Comparison of ENCODE assay signal across 22 mouse cellular contexts in genomic region chr17:8183815-8184214, GRCm38 (mm10). TPM values are rescaled to one million over a fixed set of nuclear protein-coding genes. Genes with fewer than 3 reads are reported as not detected.
DNase-seq lines count a peak whose midpoint lies in the region; ATAC-seq and TF ChIP-seq lines count a peak whose summit lies in the region.
"Had no signal": no experiment of that assay in that cellular context is flagged by ENCODE, and none has a peak within 500 bp of the region (broad histone marks: within the 10 kb centered on the region; RNA-seq: fewer than 3 reads in every experiment).

No protein-coding gene starts in this region.

- no peak overlapping the region for H3K4me3 ChIP-seq in kidney, embryonic 15.5 days (replicated peaks)
- no peak overlapping the region for H3K4me3 ChIP-seq in heart, embryonic 14.5 days (ENCODE audit: control insufficient read depth in 1 of 2, insufficient read depth in 1 of 2, low read depth in 1 of 2, low read length in 2 of 2)
- H3K4me3 ChIP-seq in heart, postnatal 0 days (ENCODE audit: low read depth, low read length), result no peak overlapping the region
- H3K4me3 ChIP-seq: embryonic facial prominence, embryonic 10.5 days; hindbrain, embryonic 12.5 days had no signal

- H3K4me2 ChIP-seq in kidney, embryonic 15.5 days, result no peak overlapping the region
- no peak overlapping the region for H3K4me2 ChIP-seq in heart, embryonic 14.5 days (ENCODE audit: low read length)
- no peak overlapping the region for H3K4me2 ChIP-seq in heart, postnatal 0 days (ENCODE audit: low read depth, low read length)
- H3K4me2 ChIP-seq: hindbrain, embryonic 12.5 days had no signal

- no peaks in the 10 kb centered on the region for H3K9me3 ChIP-seq in kidney, embryonic 15.5 days (replicated peaks)
- H3K9me3 ChIP-seq in heart, embryonic 14.5 days (ENCODE audit: control insufficient read depth, low read length), result no peaks in the 10 kb centered on the region
- no peaks in the 10 kb centered on the region for H3K9me3 ChIP-seq in heart, postnatal 0 days (replicated peaks; ENCODE audit: control insufficient read depth, low read length)
- H3K9me3 ChIP-seq: embryonic facial prominence, embryonic 10.5 days; hindbrain, embryonic 12.5 days had no signal

- no peaks in the 10 kb centered on the region for H3K27me3 ChIP-seq in kidney, embryonic 15.5 days
- no peaks in the 10 kb centered on the region for H3K27me3 ChIP-seq in heart, embryonic 14.5 days (ENCODE audit: control insufficient read depth, insufficient read depth, low read length)
- no peaks in the 10 kb centered on the region for H3K27me3 ChIP-seq in heart, postnatal 0 days (ENCODE audit: control insufficient read depth, insufficient read depth, low read length)
- H3K27me3 ChIP-seq: CH12.LX; hindbrain, embryonic 12.5 days; Patski had no signal

- H3K36me3 ChIP-seq in kidney, embryonic 15.5 days, result peaks cover 88% of the 10 kb centered on the region
- peaks cover 82% of the 10 kb centered on the region for H3K36me3 ChIP-seq in heart, embryonic 14.5 days (ENCODE audit: control insufficient read depth, insufficient read depth, low read length)
- H3K36me3 ChIP-seq in heart, postnatal 0 days (replicated peaks; ENCODE audit: control insufficient read depth, insufficient read depth, low read length), result peaks cover 77% of the 10 kb centered on the region

- peak; percentile 15 to 21 for DNase-seq in heart, adult 18-20 months
- DNase-seq in heart, postnatal 25 days (ENCODE audit: low spot score), result no peak
- DNase-seq in kidney, postnatal 10 days, result no peak
- peak; percentile 13 for DNase-seq in heart, postnatal 0 days (ENCODE audit: low spot score)
- DNase-seq in cerebellum, adult 11 months, result no peak
- DNase-seq: adrenal gland, adult 2 months; adrenal gland, postnatal 25 days; cerebellum, adult 2 months; cerebellum, postnatal 10 days; gastrocnemius, postnatal 10 days; kidney, adult 2 months had no signal

- peaks cover 18% of the 10 kb centered on the region; the same call in 1 of the 2 replicates for H3K4me1 ChIP-seq in kidney, embryonic 15.5 days
- peaks cover 5 to 14% of the 10 kb centered on the region in 2 experiments; a peak in 3 of 4 replicates for H3K4me1 ChIP-seq in heart, embryonic 14.5 days (ENCODE audit: control insufficient read depth in 2 of 2, insufficient read depth in 2 of 2, low read length in 2 of 2)
- H3K4me1 ChIP-seq in heart, postnatal 0 days (ENCODE audit: control insufficient read depth, insufficient read depth), result peaks cover 6% of the 10 kb centered on the region
- H3K4me1 ChIP-seq: embryonic facial prominence, embryonic 10.5 days; hindbrain, embryonic 12.5 days had no signal

- TF ChIP-seq CTCF in heart, postnatal 0 days (IDR thresholded peaks at IDR 0.05; ENCODE audit: low read depth), result no peak

- H3K27ac ChIP-seq in kidney, embryonic 15.5 days, result peak overlapping the region; percentile 60
- H3K27ac ChIP-seq in heart, embryonic 14.5 days (replicated peaks in 1 of 2; ENCODE audit: control insufficient read depth in 1 of 2, insufficient read depth in 1 of 2, low read depth in 2 of 2, low read length in 2 of 2), result peak overlapping the region; percentile 34 to 70; a peak in 2 of 4 replicates
- H3K27ac ChIP-seq in heart, postnatal 0 days (ENCODE audit: low read depth), result peak overlapping the region; percentile 66
- H3K27ac ChIP-seq: embryonic facial prominence, embryonic 10.5 days; hindbrain, embryonic 12.5 days; hindbrain, postnatal 0 days; kidney, postnatal 0 days had no signal

- no peak overlapping the region for H3K9ac ChIP-seq in kidney, embryonic 15.5 days
- no peak overlapping the region for H3K9ac ChIP-seq in heart, embryonic 14.5 days (ENCODE audit: low read length)
- no peak overlapping the region for H3K9ac ChIP-seq in heart, postnatal 0 days (replicated peaks; ENCODE audit: low read depth, low read length)
- H3K9ac ChIP-seq: hindbrain, embryonic 12.5 days had no signal

- intact Hi-C loops in heart, postnatal 25 days (cut with DNase I), result no loop called here

- no peak for TF ChIP-seq EP300 in heart, postnatal 0 days (IDR thresholded peaks at IDR 0.05; ENCODE audit: low read depth)

- 39% methylated on average over 5 of the region's 5 CpGs for WGBS in kidney, embryonic 15.5 days
- 44% methylated on average over 5 of the region's 5 CpGs for WGBS in heart, embryonic 14.5 days
- 43% methylated on average over 5 of the region's 5 CpGs for WGBS in heart, postnatal 0 days

- peak; percentile 25; the same call in 1 of the 2 replicates for ATAC-seq in kidney, embryonic 15.5 days (replicated peaks; ENCODE audit: low FRiP score)
- peak; percentile 61; the same call in 1 of the 2 replicates for ATAC-seq in heart, embryonic 14.5 days (ENCODE audit: insufficient number of reproducible peaks, insufficient read depth, low FRiP score, low read depth)
- ATAC-seq in heart, postnatal 0 days (ENCODE audit: insufficient read depth, low read depth), result peak; percentile 67
- ATAC-seq: forebrain, embryonic 14.5 days; hindbrain, postnatal 0 days; Patski had no signal

RNA-seq across cellular contexts. Expression of gene Fgfr1op, which starts 18.5 kb away (rescaled TPM):
- 10 to 100 TPM; 19.3 to 22.1 TPM for total RNA-seq in heart, adult 18-20 months (2021)
- total RNA-seq in heart, postnatal 25 days (2021), result 10 to 100 TPM; 12.3 to 13.8 TPM
- 38.7 and 42.0 TPM in 2 replicates for polyA plus RNA-seq in kidney, embryonic 15.5 days (2015; fragmentation: Nextera tagmentation; extraction: Ambion mirVana)
- 24.4 and 27.2 TPM in 2 replicates for polyA plus RNA-seq in heart, embryonic 14.5 days (2014; fragmentation: Nextera tagmentation; extraction: Ambion mirVana)
- total RNA-seq in heart, postnatal 0 days (2014; rRNA removed; ENCODE audit: low replicate concordance), result 8.3 and 9.2 TPM in 2 replicates
- polyA plus RNA-seq in heart, postnatal 0 days (2015; fragmentation: Nextera tagmentation; extraction: Ambion mirVana), result 16.0 and 16.1 TPM in 2 replicates

RNA-seq across cellular contexts. Expression of gene Rnaset2a, which starts 35.9 kb away (rescaled TPM):
- 10 to 100 TPM; 25.4 to 26.3 TPM for total RNA-seq in heart, adult 18-20 months (2021)
- 10 to 100 TPM; 20.2 to 25.2 TPM for total RNA-seq in heart, postnatal 25 days (2021)
- 43.8 and 45.0 TPM in 2 replicates for polyA plus RNA-seq in kidney, embryonic 15.5 days (2015; fragmentation: Nextera tagmentation; extraction: Ambion mirVana)
- 39.7 and 43.1 TPM in 2 replicates for polyA plus RNA-seq in heart, embryonic 14.5 days (2014; fragmentation: Nextera tagmentation; extraction: Ambion mirVana)
- total RNA-seq in heart, postnatal 0 days (2014; rRNA removed; ENCODE audit: low replicate concordance), result 24.1 and 49.8 TPM in 2 replicates
- 49.5 and 51.8 TPM in 2 replicates for polyA plus RNA-seq in heart, postnatal 0 days (2015; fragmentation: Nextera tagmentation; extraction: Ambion mirVana)

RNA-seq across cellular contexts. Expression of gene Gm49673, which starts 36.2 kb away (rescaled TPM):
- total RNA-seq in heart, adult 18-20 months (2021), result not detected
- total RNA-seq in heart, postnatal 25 days (2021), result not detected
- polyA plus RNA-seq in kidney, embryonic 15.5 days (2015; fragmentation: Nextera tagmentation; extraction: Ambion mirVana), result 0.26 and 0.57 TPM in 2 replicates
- polyA plus RNA-seq in heart, embryonic 14.5 days (2014; fragmentation: Nextera tagmentation; extraction: Ambion mirVana), result not detected in 2 replicates
- total RNA-seq in heart, postnatal 0 days (2014; rRNA removed; ENCODE audit: low replicate concordance), result 6.4 TPM in 1 of 2 replicates, not detected in the other
- 0.04 TPM in 1 of 2 replicates, not detected in the other for polyA plus RNA-seq in heart, postnatal 0 days (2015; fragmentation: Nextera tagmentation; extraction: Ambion mirVana)
- total RNA-seq: adrenal gland, adult 2 months; CH12.LX had no signal
- polyA plus RNA-seq: embryonic facial prominence, embryonic 10.5 days; embryonic facial prominence, embryonic 14.5 days; hindbrain, embryonic 12.5 days had no signal

RNA-seq across cellular contexts. Expression of gene Ccr6, which starts 52.0 kb away (rescaled TPM):
- 1 to 10 TPM in 1 of 2 experiments, not detected in 1; 1.3 TPM for total RNA-seq in heart, adult 18-20 months (2021)
- total RNA-seq in heart, postnatal 25 days (2021), result not detected
- polyA plus RNA-seq in kidney, embryonic 15.5 days (2015; fragmentation: Nextera tagmentation; extraction: Ambion mirVana), result not detected in 2 replicates
- polyA plus RNA-seq in heart, embryonic 14.5 days (2014; fragmentation: Nextera tagmentation; extraction: Ambion mirVana), result not detected in 2 replicates
- total RNA-seq in heart, postnatal 0 days (2014; rRNA removed; ENCODE audit: low replicate concordance), result not detected in 2 replicates
- polyA plus RNA-seq in heart, postnatal 0 days (2015; fragmentation: Nextera tagmentation; extraction: Ambion mirVana), result not detected in 2 replicates
- total RNA-seq: adrenal gland, adult 2 months; adrenal gland, postnatal 25 days; gastrocnemius, postnatal 10 days; gastrocnemius, postnatal 4 days; hindbrain, postnatal 0 days had no signal
- polyA plus RNA-seq: cerebellum, adult 2 months; embryonic facial prominence, embryonic 10.5 days; embryonic facial prominence, embryonic 14.5 days; forebrain, embryonic 14.5 days; hindbrain, embryonic 12.5 days; hindbrain, postnatal 0 days; kidney, postnatal 0 days; Patski had no signal

Comparison
In these comparisons a context has a peak if more than half of its experiments do, and no peak if none do; other contexts are left out.
1. DNase-seq: peak in heart, adult 18-20 months (2 of 2) and heart, postnatal 0 days (single experiment); none in heart, postnatal 25 days (single experiment), kidney, postnatal 10 days (single experiment) and cerebellum, adult 11 months (single experiment).
2. Peak in every context shown above with its lines, with median percentiles within 50 percentile points of each other: ATAC-seq and H3K27ac ChIP-seq.